Mouse (Mus musculus): ENCODE results near the gene Pcyt1a. TPM values are rescaled to one million over a fixed set of nuclear protein-coding genes. Genes with fewer than 3 reads are reported as not detected.

Gene Pcyt1a
- polyA plus RNA-seq, 1 experiment: 6.2 TPM

DNA sequence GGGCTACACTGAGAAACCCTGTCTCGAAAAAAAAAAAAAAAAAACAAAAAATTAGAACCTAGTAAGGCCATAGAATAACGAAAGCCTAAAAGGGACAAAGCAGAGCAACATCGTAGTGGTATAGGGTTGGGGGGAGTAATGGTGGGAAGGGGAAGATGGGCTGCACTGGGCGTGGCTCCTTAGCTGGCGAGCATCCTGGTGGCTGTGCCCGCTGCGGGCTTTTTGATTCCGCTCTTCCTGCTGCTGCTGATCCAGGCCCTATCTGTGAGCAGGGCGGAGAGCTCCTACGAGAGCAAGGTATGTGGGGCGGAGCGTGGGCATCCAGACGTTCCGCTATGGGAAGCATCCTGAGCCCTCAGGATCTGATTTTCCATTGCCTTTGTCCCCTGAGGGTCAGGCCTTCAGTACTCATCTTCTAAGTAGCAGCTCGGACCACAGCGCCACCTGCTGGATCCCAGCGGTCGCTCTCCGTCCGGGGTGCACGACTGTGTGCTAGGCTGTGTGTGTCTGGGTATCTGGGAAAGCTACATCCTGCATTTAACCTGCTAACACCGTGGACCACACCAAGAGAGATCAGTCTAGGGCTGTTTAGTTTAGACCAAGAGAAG, 68.8 kb downstream of the Pcyt1a start:
- H3K27me3 ChIP-seq (ENCODE audit: control insufficient read depth): peaks cover 17% of the 10 kb centered on the region
- H3K4me1 ChIP-seq (ENCODE audit: control insufficient read depth): peaks cover 29% of the 10 kb centered on the region
- H3K9me3 ChIP-seq (ENCODE audit: control insufficient read depth, low read length): no peaks in the 10 kb centered on the region
- no peak for TF ChIP-seq GATA1 (IDR thresholded peaks at IDR 0.05; ENCODE audit: low read length)
- TF ChIP-seq TAL1 (IDR thresholded peaks at IDR 0.05; ENCODE audit: low read length): no peak
- peak overlapping the region; percentile 21 for H3K4me3 ChIP-seq (replicated peaks)
- H3K36me3 ChIP-seq (ENCODE audit: control insufficient read depth): no peaks in the 10 kb centered on the region; the same call in 1 of the 2 replicates

DNA sequence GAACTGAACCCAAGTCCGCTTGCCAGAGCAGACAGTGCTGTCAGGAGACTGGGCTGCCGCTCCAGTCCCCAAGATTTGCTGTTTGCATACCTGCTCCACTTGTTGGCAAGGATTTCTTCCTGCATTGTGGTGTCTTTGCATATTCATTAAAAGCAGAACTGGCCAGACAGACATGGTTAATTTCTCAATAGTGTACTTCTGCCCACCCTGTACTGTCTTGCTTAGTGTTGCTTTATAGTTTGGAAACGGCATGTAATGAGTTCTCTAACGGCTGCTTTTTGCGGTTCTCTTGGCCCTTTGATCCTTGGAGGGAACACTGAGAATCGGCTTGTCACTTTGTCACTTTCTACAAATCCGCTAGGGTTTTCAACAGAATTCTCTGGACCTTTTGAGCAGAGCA, 70.7 kb downstream of the Pcyt1a start:
- Histone ChIP-seq H3K36me3 (ENCODE audit: control insufficient read depth) (peaks cover 8% of the 10 kb centered on the region), H3K4me3 (replicated peaks) (no peak overlapping the region), H3K4me1 (ENCODE audit: control insufficient read depth) (peaks cover 43% of the 10 kb centered on the region), H3K27me3 (ENCODE audit: control insufficient read depth) (peaks cover 17% of the 10 kb centered on the region), H3K9me3 (ENCODE audit: control insufficient read depth, low read length) (no peaks in the 10 kb centered on the region)
- no peak for TF ChIP-seq GATA1 (IDR thresholded peaks at IDR 0.05; ENCODE audit: low read length)
- TF ChIP-seq TAL1 (IDR thresholded peaks at IDR 0.05; ENCODE audit: low read length): no peak

DNA sequence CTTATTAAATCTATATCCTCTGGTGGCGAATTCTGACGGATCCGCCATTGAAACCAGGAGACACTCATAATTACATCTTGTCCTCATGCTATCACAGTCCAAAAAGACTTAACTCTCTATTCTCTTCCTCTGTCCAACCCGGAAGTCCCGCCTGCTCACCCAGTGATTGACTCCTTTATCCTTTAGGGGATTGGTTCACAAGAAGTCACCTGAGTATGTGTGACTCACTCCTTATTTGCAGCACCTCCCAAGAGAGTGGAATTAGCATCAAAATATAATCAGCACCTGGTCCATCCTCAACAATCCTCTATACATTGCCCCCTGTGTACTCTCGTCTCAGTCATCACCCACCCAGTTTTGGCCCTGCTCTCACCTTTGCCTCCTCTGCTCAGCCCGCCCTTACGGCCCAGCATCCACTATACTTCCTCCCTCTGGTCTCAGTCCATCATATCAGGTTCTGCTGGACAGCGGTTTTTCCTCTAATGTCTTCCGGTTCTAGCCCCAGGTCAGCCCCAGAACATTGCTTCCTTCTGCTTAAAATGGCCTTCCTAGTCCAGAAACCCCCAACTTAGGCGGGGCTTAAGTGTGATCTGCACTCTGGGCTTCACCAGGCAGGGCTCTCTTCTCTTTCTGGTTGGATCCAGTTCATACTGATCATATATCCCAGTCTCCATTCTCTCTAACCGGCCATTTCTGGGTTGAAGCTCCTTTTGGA, 72.1 kb downstream of the Pcyt1a start:
- H3K36me3 ChIP-seq (ENCODE audit: control insufficient read depth): peaks cover 15% of the 10 kb centered on the region
- H3K27me3 ChIP-seq (ENCODE audit: control insufficient read depth): peaks cover 17% of the 10 kb centered on the region
- H3K9me3 ChIP-seq (ENCODE audit: control insufficient read depth, low read length): no peaks in the 10 kb centered on the region
- no peak for TF ChIP-seq TAL1 (IDR thresholded peaks at IDR 0.05; ENCODE audit: low read length)
- peaks cover 57% of the 10 kb centered on the region for H3K4me1 ChIP-seq (ENCODE audit: control insufficient read depth)
- no peak overlapping the region for H3K4me3 ChIP-seq (replicated peaks)

- H3K4me3 ChIP-seq (replicated peaks): no peak overlapping the region
- peaks cover 65% of the 10 kb centered on the region for H3K4me1 ChIP-seq (ENCODE audit: control insufficient read depth)
- no peak for TF ChIP-seq TAL1 (IDR thresholded peaks at IDR 0.05; ENCODE audit: low read length)
- TF ChIP-seq GATA1 (IDR thresholded peaks at IDR 0.05; ENCODE audit: low read length): no peak
- peaks cover 18% of the 10 kb centered on the region for H3K36me3 ChIP-seq (ENCODE audit: control insufficient read depth)
- H3K27me3 ChIP-seq (ENCODE audit: control insufficient read depth): peaks cover 17% of the 10 kb centered on the region
- no peaks in the 10 kb centered on the region for H3K9me3 ChIP-seq (ENCODE audit: control insufficient read depth, low read length)
These were observed 72.9 kb downstream of the Pcyt1a start for GRCm38 (mm10) chr16:32503633-32504032.

GRCm38 (mm10) chr16:32506298-32506697, 75.6 kb downstream of the Pcyt1a start:
- H3K4me1 ChIP-seq (ENCODE audit: control insufficient read depth): peaks cover 81% of the 10 kb centered on the region
- no peaks in the 10 kb centered on the region for H3K9me3 ChIP-seq (ENCODE audit: control insufficient read depth, low read length)
- H3K36me3 ChIP-seq (ENCODE audit: control insufficient read depth): peaks cover 24% of the 10 kb centered on the region
- TF ChIP-seq GATA1 (IDR thresholded peaks at IDR 0.05; ENCODE audit: low read length) (no peak), TAL1 (IDR thresholded peaks at IDR 0.05; ENCODE audit: low read length) (no peak)
- H3K4me3 ChIP-seq (replicated peaks): peak overlapping the region; percentile 67
- H3K27me3 ChIP-seq (ENCODE audit: control insufficient read depth): peaks cover 3% of the 10 kb centered on the region

DNA sequence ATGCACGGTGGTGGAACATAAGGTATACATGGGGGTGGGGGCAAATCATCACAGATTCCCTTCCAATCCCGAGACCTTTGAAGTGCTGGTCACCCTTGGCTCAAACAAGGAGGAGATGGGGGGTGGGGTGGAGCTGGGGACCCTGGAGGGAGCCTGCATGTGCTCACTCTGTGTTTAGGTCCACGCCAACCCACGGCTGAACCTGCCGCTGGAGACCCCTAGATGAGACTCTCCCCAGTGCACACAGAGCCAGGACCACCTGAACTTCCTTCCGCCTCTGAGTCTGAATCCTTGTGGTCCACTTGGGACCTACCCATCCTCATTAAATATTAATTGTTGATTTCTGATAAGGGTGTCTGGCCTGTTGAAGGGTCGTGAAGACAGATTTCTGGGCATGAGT, 76.1 kb downstream of the Pcyt1a start:
- no peaks in the 10 kb centered on the region for H3K27me3 ChIP-seq (ENCODE audit: control insufficient read depth)
- peaks cover 29% of the 10 kb centered on the region for H3K36me3 ChIP-seq (ENCODE audit: control insufficient read depth)
- peak overlapping the region; percentile 67 for H3K4me3 ChIP-seq (replicated peaks)
- H3K9me3 ChIP-seq (ENCODE audit: control insufficient read depth, low read length): no peaks in the 10 kb centered on the region
- H3K4me1 ChIP-seq (ENCODE audit: control insufficient read depth): peaks cover 87% of the 10 kb centered on the region
- TF ChIP-seq TAL1 (IDR thresholded peaks at IDR 0.05; ENCODE audit: low read length): no peak
- no peak for TF ChIP-seq GATA1 (IDR thresholded peaks at IDR 0.05; ENCODE audit: low read length)

GRCm38 (mm10) chr16:32507407-32507806, 76.7 kb downstream of the Pcyt1a start:
- peak overlapping the region; percentile 67 for H3K4me3 ChIP-seq (replicated peaks)
- TF ChIP-seq TAL1 (IDR thresholded peaks at IDR 0.05; ENCODE audit: low read length) (peak; percentile 78), GATA1 (IDR thresholded peaks at IDR 0.05; ENCODE audit: low read length) (peak; percentile 81)
- H3K4me1 ChIP-seq (ENCODE audit: control insufficient read depth): peaks cover 92% of the 10 kb centered on the region
- no peaks in the 10 kb centered on the region for H3K27me3 ChIP-seq (ENCODE audit: control insufficient read depth)
- H3K9me3 ChIP-seq (ENCODE audit: control insufficient read depth, low read length): no peaks in the 10 kb centered on the region
- H3K36me3 ChIP-seq (ENCODE audit: control insufficient read depth): peaks cover 33% of the 10 kb centered on the region

GRCm38 (mm10) chr16:32508035-32508434, 77.3 kb downstream of the Pcyt1a start:
- H3K36me3 ChIP-seq (ENCODE audit: control insufficient read depth): peaks cover 39% of the 10 kb centered on the region
- TF ChIP-seq GATA1 (IDR thresholded peaks at IDR 0.05; ENCODE audit: low read length) (no peak), TAL1 (IDR thresholded peaks at IDR 0.05; ENCODE audit: low read length) (no peak)
- peaks cover 93% of the 10 kb centered on the region for H3K4me1 ChIP-seq (ENCODE audit: control insufficient read depth)
- no peaks in the 10 kb centered on the region for H3K27me3 ChIP-seq (ENCODE audit: control insufficient read depth)
- peak overlapping the region; percentile 67 for H3K4me3 ChIP-seq (replicated peaks)
- H3K9me3 ChIP-seq (ENCODE audit: control insufficient read depth, low read length): no peaks in the 10 kb centered on the region

- TF ChIP-seq TAL1 (IDR thresholded peaks at IDR 0.05; ENCODE audit: low read length) (no peak), GATA1 (IDR thresholded peaks at IDR 0.05; ENCODE audit: low read length) (no peak)
- H3K27me3 ChIP-seq (ENCODE audit: control insufficient read depth): no peaks in the 10 kb centered on the region
- peak overlapping the region; percentile 67 for H3K4me3 ChIP-seq (replicated peaks)
- H3K36me3 ChIP-seq (ENCODE audit: control insufficient read depth): peaks cover 44% of the 10 kb centered on the region
- H3K9me3 ChIP-seq (ENCODE audit: control insufficient read depth, low read length): no peaks in the 10 kb centered on the region; the same call in 1 of the 2 replicates
- H3K4me1 ChIP-seq (ENCODE audit: control insufficient read depth): peaks cover 93% of the 10 kb centered on the region
These were observed 77.9 kb downstream of the Pcyt1a start for GRCm38 (mm10) chr16:32508506-32509065.

Measured in erythroblast, embryonic 14.5 days (primary cell).